Mouse (Mus musculus) frontal cortex, postnatal 25 days (tissue): ENCODE data around the gene Hist1h4d.
"Not testable (repeated sequence)": the region's sequence is repeated elsewhere in the genome, so short reads cannot be mapped to it uniquely, and the experiment has no call there.

Experiments used
- DNase-seq, 2 experiments: peaks; one replicate each; pipeline ENCODE4 v3.0.0; 2022; ENCODE audit warnings: low spot score in 2 of 2

Hist1h4d gene

GRCm38 (mm10) chr13:23581408-23582218 lies at the start of gene Hist1h4d:
Gene Hist1h4d, plus strand, starts transcription at chr13:23581598.
- peak; percentile 97 to 99 for DNase-seq

GRCm38 (mm10) chr13:23532262-23533075 lies 48.9 kb upstream of the Hist1h4d start:
- DNase-seq: no peak

GRCm38 (mm10) chr13:23533560-23534367 lies 47.6 kb upstream of the Hist1h4d start, which contains the start of gene Hist1h2af:
Gene Hist1h2af, plus strand, starts transcription at chr13:23533906.
- DNase-seq: not testable (repeated sequence)

GRCm38 (mm10) chr13:23534368-23535131 lies 46.8 kb upstream of the Hist1h4d start:
- DNase-seq: no peak

- peak; percentile 78 to 82 for DNase-seq
Measured at GRCm38 (mm10) chr13:23535137-23536075, 46.0 kb upstream of the Hist1h4d start, which contains the start of gene Hist1h3g. Gene Hist1h3g, plus strand, starts transcription at chr13:23535422.

GRCm38 (mm10) chr13:23536076-23536822 lies 45.1 kb upstream of the Hist1h4d start:
- DNase-seq: no peak

GRCm38 (mm10) chr13:23537006-23537710 lies 44.2 kb upstream of the Hist1h4d start:
- no peak for DNase-seq

- no peak for DNase-seq
Measured at GRCm38 (mm10) chr13:23538249-23538648, 43.1 kb upstream of the Hist1h4d start.

- DNase-seq: not testable (repeated sequence)
Measured at GRCm38 (mm10) chr13:23539821-23540220, 41.6 kb upstream of the Hist1h4d start.

- DNase-seq: no peak
Measured at GRCm38 (mm10) chr13:23541497-23541896, 39.9 kb upstream of the Hist1h4d start.

GRCm38 (mm10) chr13:23542225-23542980 lies 39.0 kb upstream of the Hist1h4d start:
- not testable (repeated sequence) for DNase-seq

- peak in 1 of 2 experiments; percentile 44 for DNase-seq
Measured at GRCm38 (mm10) chr13:23542999-23543607, 38.3 kb upstream of the Hist1h4d start, which contains the start of gene Hist1h2bh. Gene Hist1h2bh, minus strand, starts transcription at chr13:23543392.

- DNase-seq: peak; percentile 49 to 66
Measured at GRCm38 (mm10) chr13:23543965-23544786, 37.2 kb upstream of the Hist1h4d start, which contains the start of gene Hist1h3f. Gene Hist1h3f, plus strand, starts transcription at chr13:23544052.

- DNase-seq: not testable (repeated sequence)
Measured at GRCm38 (mm10) chr13:23544787-23545120, 36.6 kb upstream of the Hist1h4d start.

GRCm38 (mm10) chr13:23546694-23547093 lies 34.7 kb upstream of the Hist1h4d start:
- DNase-seq: no peak

GRCm38 (mm10) chr13:23550761-23551145 lies 30.6 kb upstream of the Hist1h4d start:
- DNase-seq: no peak
